Mouse (Mus musculus) embryo, embryonic 11.5 days (tissue): ENCODE data around the gene Nceh1.

Experiments
- DNase-seq: peaks from one replicate; pipeline ENCODE4 v3.0.0-alpha.2; 2012; ENCODE audit warnings: low read depth, low spot score

The Nceh1 gene

DNA sequence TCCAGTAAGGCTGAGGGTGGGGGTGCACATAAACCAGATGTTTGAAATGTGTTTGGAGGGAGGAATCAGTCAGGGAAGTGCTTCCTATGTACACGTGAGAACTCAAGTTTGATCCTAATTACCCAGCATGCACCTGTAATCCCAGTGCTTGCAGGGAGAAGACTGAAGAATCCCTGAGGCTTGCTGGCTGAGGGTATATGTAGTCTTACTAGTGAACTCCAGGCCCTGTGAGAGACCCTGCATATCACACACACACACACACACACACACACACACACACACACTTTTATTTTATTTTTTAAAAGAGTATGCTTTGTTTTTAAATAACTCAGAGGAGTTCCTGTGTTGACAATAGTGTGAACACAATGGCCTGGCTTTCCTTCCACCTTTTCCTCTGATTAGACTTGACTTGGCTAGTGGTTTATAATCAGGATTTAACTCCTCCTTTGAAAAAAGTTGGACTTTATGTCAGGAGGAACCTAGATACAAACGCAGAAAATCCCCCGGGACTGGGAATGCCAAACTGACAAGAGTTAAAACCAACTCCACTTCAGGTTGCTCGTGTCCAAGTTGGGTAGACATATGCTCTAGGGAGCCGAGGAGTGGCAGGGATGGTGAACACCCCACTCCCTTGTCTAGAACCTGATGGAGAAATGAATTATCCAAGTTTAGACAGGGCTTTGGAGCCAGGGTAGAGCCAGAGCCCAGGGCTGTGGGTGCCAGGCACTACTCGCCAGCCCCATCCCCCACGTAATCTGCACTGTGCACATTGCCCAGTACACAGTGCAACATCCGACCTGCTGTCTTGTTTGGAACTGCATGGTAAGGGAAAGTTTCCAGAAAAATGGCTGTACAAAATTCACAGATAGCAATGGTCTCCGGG, 138.1 kb downstream of the Nceh1 start:
- no peak for DNase-seq

GRCm38 (mm10) chr3:27322591-27322990, 139.8 kb downstream of the Nceh1 start:
- DNase-seq = no peak

DNA sequence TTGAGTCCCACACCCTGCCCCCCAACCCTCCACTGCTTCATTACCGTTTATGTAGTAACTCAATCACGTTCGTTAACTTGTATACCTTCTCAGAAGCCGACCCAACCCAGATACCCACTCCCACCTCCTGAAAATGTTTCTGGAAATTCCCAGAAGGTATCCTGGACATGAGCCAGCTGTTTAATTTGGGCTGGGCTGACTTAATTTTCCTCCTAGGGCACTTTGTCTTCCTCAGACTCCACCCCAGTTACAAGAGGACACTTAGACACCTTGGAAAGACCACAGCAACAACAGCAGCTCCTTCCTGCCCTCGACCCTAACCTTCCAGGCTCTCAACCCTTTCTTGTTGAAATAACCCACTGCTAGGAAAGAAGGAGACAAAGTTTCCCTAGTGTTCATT, 140.8 kb downstream of the Nceh1 start:
- no peak for DNase-seq

GRCm38 (mm10) chr3:27326633-27327191, 143.9 kb downstream of the Nceh1 start:
- DNase-seq = no peak

DNA sequence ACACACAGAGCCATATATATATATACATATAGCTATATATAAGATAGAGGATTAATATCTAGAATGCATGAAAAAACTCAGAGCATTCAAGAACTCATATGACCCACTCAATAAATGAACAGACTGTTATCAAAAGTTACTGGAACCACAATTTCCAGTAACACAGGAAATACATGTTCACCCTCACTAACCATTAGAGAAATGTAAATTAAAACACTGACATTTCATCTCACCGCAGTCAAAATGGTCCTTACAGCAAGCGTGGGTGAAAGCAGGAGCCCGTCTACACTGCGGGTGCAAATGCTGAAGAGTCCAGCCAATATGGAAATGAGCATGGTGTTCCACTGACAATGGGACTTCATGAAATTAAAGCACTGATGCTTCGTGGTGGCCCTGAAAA, 147.9 kb downstream of the Nceh1 start:
- DNase-seq = no peak
